Mouse (Mus musculus) hindbrain, postnatal 0 days (tissue): ENCODE data around the gene Hoxc6. TPM values are rescaled to one million over a fixed set of nuclear protein-coding genes. Genes with fewer than 3 reads are reported as not detected.

Experiments
- ATAC-seq: fragments of 200-750 bp; cut with Nextera tagmentation; 2 replicates; pipeline ENCODE4 v1.8.0; 2017; ENCODE audit warnings: mild to moderate bottlenecking, moderate TSS enrichment, moderate library complexity
- DNase-seq: peaks from one replicate; pipeline ENCODE4 v3.0.0-alpha.2; 2015; ENCODE audit warnings: low spot score
- H3K27ac ChIP-seq: fragments of 300-500 bp; sonication (generic); 2 replicates; pipeline ENCODE4 v1.5.1; 2014; ENCODE audit warnings: mild to moderate bottlenecking
- H3K27me3 ChIP-seq: fragments of 300-500 bp; sonication (generic); 2 replicates; pipeline ENCODE4 v1.6.1; 2014; ENCODE audit warnings: low read length, mixed read lengths; ENCODE audit not compliant: insufficient read depth
- H3K36me3 ChIP-seq: fragments of 300-500 bp; sonication (generic); 2 replicates; pipeline ENCODE4 v1.6.1; 2014; ENCODE audit warnings: low read length, mixed read lengths; ENCODE audit not compliant: insufficient read depth
- H3K4me1 ChIP-seq: fragments of 300-500 bp; sonication (generic); 2 replicates; pipeline ENCODE4 v1.6.1; 2014; ENCODE audit warnings: antibody characterized with exemption, low read length, mixed read lengths; ENCODE audit not compliant: insufficient read depth
- H3K4me2 ChIP-seq: fragments of 300-500 bp; sonication (generic); 2 replicates; pipeline ENCODE4 v1.6.1; 2014; ENCODE audit warnings: low read depth, mild to moderate bottlenecking, low read length, moderate library complexity, mixed read lengths
- H3K4me3 ChIP-seq: fragments of 300-500 bp; sonication (generic); 2 replicates; pipeline ENCODE4 v1.5.1; 2014; ENCODE audit warnings: low read length
- H3K9ac ChIP-seq: fragments of 300-500 bp; sonication (generic); replicated peaks from 2 replicates; pipeline ENCODE4 v1.6.1; 2014; ENCODE audit warnings: mild to moderate bottlenecking, low read length, moderate library complexity, mixed read lengths
- H3K9me3 ChIP-seq: fragments of 300-500 bp; sonication (generic); 2 replicates; pipeline ENCODE4 v1.6.1; 2016; ENCODE audit warnings: low read length, mixed read lengths
- CTCF ChIP-seq: IDR thresholded peaks from 2 replicates; pipeline ENCODE4 v1.5.1; 2016; ENCODE audit warnings: antibody characterized with exemption, control low read depth, low read depth
- WGBS: fragments of 180-500 bp; shearing (Covaris S2); extraction: QIAGEN DNeasy Blood & Tissue Kit; methylation state at CpG from one replicate; pipeline ENCODE4 v1.1.7; 2014; 5-methylcytosine and 5-hydroxymethylcytosine counted together
- polyA plus RNA-seq: library from polyadenylated mRNA; unstranded; fragments of >200 nt; fragmentation: Nextera tagmentation; extraction: Ambion mirVana; gene quantifications from 2 replicates; pipeline ENCODE4 v1.2.1, GENCODE M21; 2015
- total RNA-seq: library from RNA; depleted of rRNA; stranded (reverse); fragments of >200 nt; gene quantifications from 2 replicates; pipeline ENCODE4 v1.2.3, GENCODE M21; 2014

The Hoxc6 gene
- total and polyA plus RNA-seq, 2 experiments from 2014 or later = 0.59 to 1.4 TPM

- no peaks in the 10 kb centered on the region for H3K4me1 ChIP-seq
- ATAC-seq (no peak), DNase-seq (no peak)
- H3K36me3 ChIP-seq = no peaks in the 10 kb centered on the region
- H3K27me3 ChIP-seq = peaks cover 97% of the 10 kb centered on the region
- no peak overlapping the region for H3K27ac ChIP-seq
- peak overlapping the region; percentile 57 for H3K4me2 ChIP-seq
- H3K4me3 ChIP-seq = peak overlapping the region; percentile 27; the same call in 1 of the 2 replicates
- H3K9me3 ChIP-seq = no peaks in the 10 kb centered on the region
- TF ChIP-seq CTCF = no peak
- WGBS = 3% methylated on average over 19 of the region's 19 CpGs
- H3K9ac ChIP-seq = peak overlapping the region; percentile 33; the same call in 1 of the 2 replicates
Observed at GRCm38 (mm10) chr15:103015406-103016166, 17.5 kb downstream of the Hoxc6 start.

GRCm38 (mm10) chr15:103018636-103019035 lies 20.6 kb downstream of the Hoxc6 start, which contains the start of gene Hoxc4:
TSS of gene Hoxc4 (plus strand) at chr15:103018934.
- no peak for ATAC-seq
- Histone ChIP-seq H3K27ac (no peak within 1 kb of the TSS), H3K9me3 (no peaks in the 10 kb centered on the region), H3K4me3 (no peak within 1 kb of the TSS), H3K4me2 (no peak within 1 kb of the TSS), H3K27me3 (peaks cover 98% of the 10 kb centered on the region), H3K36me3 (no peaks in the 10 kb centered on the region), H3K4me1 (no peaks in the 10 kb centered on the region), H3K9ac (no peak within 1 kb of the TSS)
- TF ChIP-seq CTCF = no peak
- 11% methylated on average over 9 of the region's 9 CpGs for WGBS
- DNase-seq = no peak

GRCm38 (mm10) chr15:103020899-103021418 lies 22.9 kb downstream of the Hoxc6 start:
- Histone ChIP-seq H3K9me3 (no peaks in the 10 kb centered on the region), H3K27ac (no peak overlapping the region), H3K4me1 (no peaks in the 10 kb centered on the region), H3K9ac (no peak overlapping the region), H3K4me3 (no peak overlapping the region), H3K27me3 (peaks cover 97% of the 10 kb centered on the region), H3K36me3 (no peaks in the 10 kb centered on the region), H3K4me2 (peak overlapping the region; percentile 23; the same call in 1 of the 2 replicates)
- DNase-seq (no peak), ATAC-seq (no peak)
- no peak for TF ChIP-seq CTCF
- WGBS = 2% methylated on average over 8 of the region's 8 CpGs

- ATAC-seq (no peak), DNase-seq (no peak)
- Histone ChIP-seq H3K27ac (no peak overlapping the region), H3K27me3 (peaks cover 97% of the 10 kb centered on the region), H3K9ac (no peak overlapping the region), H3K9me3 (no peaks in the 10 kb centered on the region), H3K4me1 (no peaks in the 10 kb centered on the region), H3K36me3 (no peaks in the 10 kb centered on the region), H3K4me3 (no peak overlapping the region), H3K4me2 (peak overlapping the region; percentile 23; the same call in 1 of the 2 replicates)
- WGBS = 10% methylated on average over 8 of the region's 8 CpGs
- TF ChIP-seq CTCF = no peak
Observed at GRCm38 (mm10) chr15:103021544-103021943, 23.5 kb downstream of the Hoxc6 start.

GRCm38 (mm10) chr15:103024131-103024530 lies 26.1 kb downstream of the Hoxc6 start:
- Histone ChIP-seq H3K27ac (no peak overlapping the region), H3K4me1 (no peaks in the 10 kb centered on the region), H3K9ac (no peak overlapping the region), H3K4me3 (no peak overlapping the region), H3K27me3 (peaks cover 96% of the 10 kb centered on the region), H3K36me3 (no peaks in the 10 kb centered on the region), H3K9me3 (no peaks in the 10 kb centered on the region), H3K4me2 (no peak overlapping the region)
- no peak for TF ChIP-seq CTCF
- DNase-seq (no peak), ATAC-seq (no peak)
- WGBS = 7% methylated on average over 2 of the region's 2 CpGs

GRCm38 (mm10) chr15:103027266-103028235 lies 29.5 kb downstream of the Hoxc6 start:
- ATAC-seq (no peak), DNase-seq (no peak)
- no peaks in the 10 kb centered on the region for H3K36me3 ChIP-seq
- TF ChIP-seq CTCF = no peak
- H3K4me2 ChIP-seq = peak overlapping the region; percentile 39
- no peak overlapping the region; the same call in 1 of the 2 replicates for H3K9ac ChIP-seq
- no peaks in the 10 kb centered on the region for H3K9me3 ChIP-seq
- WGBS = 4% methylated on average over 43 of the region's 43 CpGs
- H3K27ac ChIP-seq = peak overlapping the region; percentile 54
- no peaks in the 10 kb centered on the region for H3K4me1 ChIP-seq
- peaks cover 89% of the 10 kb centered on the region for H3K27me3 ChIP-seq
- H3K4me3 ChIP-seq = peak overlapping the region; percentile 19
